Mouse (Mus musculus): Measurements from ENCODE around the gene Abraxas1. TPM values are rescaled to one million over a fixed set of nuclear protein-coding genes. Genes with fewer than 3 reads are reported as not detected.

Abraxas1 gene
- total and polyA plus RNA-seq, 3 experiments = 14.2 to 26.4 TPM; not detected in 1

DNA sequence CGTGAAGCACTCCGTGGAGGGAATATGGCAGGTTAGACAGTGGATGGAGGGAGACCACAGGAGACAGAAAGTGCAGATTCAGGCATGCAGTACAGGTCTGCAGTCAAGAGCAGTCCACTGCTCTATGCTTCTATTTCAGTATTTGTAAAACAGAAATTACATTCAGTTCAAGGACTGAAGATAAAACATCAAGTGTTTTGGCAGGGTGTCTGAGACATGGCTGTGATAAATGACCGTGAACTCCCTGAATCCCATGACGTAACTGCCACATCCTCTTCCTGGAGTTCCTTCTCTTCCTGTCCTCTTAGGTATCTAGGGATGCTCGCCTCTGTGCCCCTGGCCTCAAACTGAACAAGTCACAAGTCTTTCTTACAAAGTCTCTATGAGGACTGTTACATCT, 43.9 kb downstream of the Abraxas1 start:
- DNase-seq (ENCODE audit: low read depth, low spot score) = no peak
- TF ChIP-seq JUND (IDR thresholded peaks at IDR 0.05; ENCODE audit: low read depth, low read length) (no peak), SMC3 (IDR thresholded peaks at IDR 0.05; ENCODE audit: low read depth, low read length) (no peak), ETS1 (IDR thresholded peaks at IDR 0.05; ENCODE audit: low read depth, low read length) (no peak), MXI1 (IDR thresholded peaks at IDR 0.05; ENCODE audit: low read depth, low read length) (no peak), RAD21 (IDR thresholded peaks at IDR 0.05; ENCODE audit: low read depth, low read length) (no peak), MYC (IDR thresholded peaks at IDR 0.05; ENCODE audit: low read depth, low read length) (no peak), USF2 (IDR thresholded peaks at IDR 0.05; ENCODE audit: borderline replicate concordance in 1 of 2, insufficient read depth in 1 of 2, low read depth in 1 of 2, low read length in 2 of 2) (no peak), MYB (IDR thresholded peaks at IDR 0.05; ENCODE audit: low read depth, low read length) (no peak), ZNF384 (IDR thresholded peaks at IDR 0.05; ENCODE audit: low read depth, low read length) (no peak), GATA1 (IDR thresholded peaks at IDR 0.05; ENCODE audit: low read depth, low read length) (no peak), CHD2 (IDR thresholded peaks at IDR 0.05; ENCODE audit: low read length) (no peak), POLR2AphosphoS5 (IDR thresholded peaks at IDR 0.05; ENCODE audit: borderline replicate concordance, low read depth, low read length) (no peak), UBTF (IDR thresholded peaks at IDR 0.05; ENCODE audit: borderline replicate concordance, insufficient read depth, low read depth, low read length) (no peak), ZC3H11A (IDR thresholded peaks at IDR 0.05; ENCODE audit: low read depth, low read length) (no peak), RCOR1 (IDR thresholded peaks at IDR 0.05; ENCODE audit: low read depth, low read length) (no peak), MAZ (IDR thresholded peaks at IDR 0.05; ENCODE audit: low read depth, low read length) (no peak), USF1 (IDR thresholded peaks at IDR 0.05; ENCODE audit: low read depth, low read length) (no peak), MEF2A (IDR thresholded peaks at IDR 0.05; ENCODE audit: extremely low read depth, insufficient replicate concordance, low read depth, low read length, poor library complexity, severe bottlenecking) (no peak), MAFK (IDR thresholded peaks at IDR 0.05; ENCODE audit: borderline replicate concordance, low read depth, low read length) (no peak)

DNA sequence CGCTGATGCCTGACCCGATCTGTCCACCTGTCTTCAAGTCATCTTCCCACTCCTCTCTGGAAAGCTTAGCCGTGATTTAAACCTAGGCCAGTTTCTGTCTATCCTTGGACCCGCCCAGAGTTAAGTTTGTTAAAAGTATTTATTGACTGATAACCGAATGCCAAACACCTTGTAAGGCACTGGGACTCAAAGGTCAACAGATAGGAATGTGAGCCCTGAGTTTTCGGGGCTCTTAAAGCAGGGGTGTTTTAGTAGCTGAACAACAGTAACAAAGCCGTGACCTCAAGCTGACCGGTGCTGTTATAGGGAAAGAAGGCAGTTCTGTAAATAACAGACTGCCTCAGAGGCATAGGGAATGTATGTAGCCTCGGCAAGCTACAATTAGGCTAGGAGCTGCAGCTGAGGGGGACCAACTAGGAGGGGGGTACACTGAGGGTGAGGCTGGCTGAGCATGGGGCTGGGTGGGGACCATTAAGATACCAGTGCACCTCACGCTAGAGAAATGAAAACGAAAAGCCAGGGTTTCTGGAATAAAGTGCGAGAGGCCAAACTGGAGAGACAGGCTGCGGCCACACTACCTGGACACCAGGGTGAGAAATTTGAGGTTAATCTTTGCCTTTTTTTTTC, 44.9 kb downstream of the Abraxas1 start:
- peaks cover 0 to 25% of the 10 kb centered on the region in 2 experiments; a peak in 2 of 4 replicates for H3K36me3 ChIP-seq (ENCODE audit: control insufficient read depth in 1 of 2, insufficient read depth in 2 of 2, low read length in 2 of 2)

More for the DNA sequence above, 43.9 kb downstream of the Abraxas1 start:
- Histone ChIP-seq H3K4me1 (ENCODE audit: control insufficient read depth in 1 of 2, insufficient read depth in 2 of 2, low read length in 2 of 2) (no peaks in the 10 kb centered on the region), H3K27ac (ENCODE audit: control insufficient read depth, low read depth, low read length) (no peak overlapping the region), H3K9ac (ENCODE audit: control insufficient read depth, low read depth, low read length, poor library complexity, severe bottlenecking) (no peak overlapping the region), H3K4me3 (ENCODE audit: control insufficient read depth in 1 of 2, insufficient read depth in 1 of 2, low read depth in 2 of 2, low read length in 2 of 2) (no peak overlapping the region), H3K27me3 (ENCODE audit: control insufficient read depth in 1 of 2, insufficient read depth in 2 of 2, low read length in 2 of 2) (no peaks in the 10 kb centered on the region), H3K79me2 (ENCODE audit: control insufficient read depth, insufficient read depth, low read length, poor library complexity) (no peaks in the 10 kb centered on the region), H3K9me3 (replicated peaks; ENCODE audit: insufficient read depth, low read length) (no peaks in the 10 kb centered on the region), H3K36me3 (ENCODE audit: control insufficient read depth in 1 of 2, insufficient read depth in 2 of 2, low read length in 2 of 2) (peaks cover 0 to 27% of the 10 kb centered on the region in 2 experiments; a peak in 2 of 4 replicates)

More for the DNA sequence above, 44.9 kb downstream of the Abraxas1 start:
- Histone ChIP-seq H3K4me3 (ENCODE audit: control insufficient read depth in 1 of 2, insufficient read depth in 1 of 2, low read depth in 2 of 2, low read length in 2 of 2) (no peak overlapping the region), H3K9ac (ENCODE audit: control insufficient read depth, low read depth, low read length, poor library complexity, severe bottlenecking) (no peak overlapping the region), H3K9me3 (replicated peaks; ENCODE audit: insufficient read depth, low read length) (no peaks in the 10 kb centered on the region), H3K4me1 (ENCODE audit: control insufficient read depth in 1 of 2, insufficient read depth in 2 of 2, low read length in 2 of 2) (no peaks in the 10 kb centered on the region), H3K79me2 (ENCODE audit: control insufficient read depth, insufficient read depth, low read length, poor library complexity) (no peaks in the 10 kb centered on the region), H3K27me3 (ENCODE audit: control insufficient read depth in 1 of 2, insufficient read depth in 2 of 2, low read length in 2 of 2) (no peaks in the 10 kb centered on the region), H3K27ac (ENCODE audit: control insufficient read depth, low read depth, low read length) (no peak overlapping the region)
- no peak for DNase-seq (ENCODE audit: low read depth, low spot score)
- no peak for TF ChIP-seq TAL1 (IDR thresholded peaks at IDR 0.05; ENCODE audit: low read length)
- TF ChIP-seq ZKSCAN1 (IDR thresholded peaks at IDR 0.05; ENCODE audit: low read depth, low read length) = no peak
- no peak for TF ChIP-seq NRF1 (IDR thresholded peaks at IDR 0.05; ENCODE audit: insufficient read depth, low read depth, low read length, poor library complexity, severe bottlenecking)
- no peak for TF ChIP-seq BHLHE40 (IDR thresholded peaks at IDR 0.05; ENCODE audit: borderline replicate concordance, low read depth, low read length)
- no peak for TF ChIP-seq E2F4 (IDR thresholded peaks at IDR 0.05; ENCODE audit: borderline replicate concordance, low read depth, low read length)
- no peak for TF ChIP-seq ZC3H11A (IDR thresholded peaks at IDR 0.05; ENCODE audit: low read depth, low read length)
- no peak for TF ChIP-seq NELFE (IDR thresholded peaks at IDR 0.05; ENCODE audit: low read depth, low read length)
